Mouse (Mus musculus): ENCODE measurements around the gene Il1r1. TPM values are rescaled to one million over a fixed set of nuclear protein-coding genes. Genes with fewer than 3 reads are reported as not detected.

The Il1r1 gene
- polyA plus RNA-seq (2015; fragmentation: Nextera tagmentation; extraction: Ambion mirVana): 0.77 and 3.4 TPM in 2 replicates

- H3K27ac ChIP-seq (replicated peaks): no peak within 1 kb of the TSS
- peak within 1 kb of the TSS; percentile 31 for H3K4me2 ChIP-seq
- 0 out of 2 replicates have a peak, but pooled peaks have one; percentile 14 for ATAC-seq (ENCODE audit: low FRiP score)
- H3K9me3 ChIP-seq (replicated peaks): no peaks in the 10 kb centered on the region
- no peak within 1 kb of the TSS for H3K4me3 ChIP-seq (replicated peaks)
- no peak within 1 kb of the TSS for H3K9ac ChIP-seq (replicated peaks)
- no peaks in the 10 kb centered on the region for H3K36me3 ChIP-seq
- 53% methylated on average over 12 of the region's 12 CpGs for WGBS
- no peaks in the 10 kb centered on the region for H3K27me3 ChIP-seq (replicated peaks)
- peaks cover 7% of the 10 kb centered on the region; the same call in 1 of the 2 replicates for H3K4me1 ChIP-seq
Measured at GRCm38 (mm10) chr1:40224539-40225284, at the start of gene Il1r1. TSS of gene Il1r1 (plus strand) at chr1:40225080.

- Histone ChIP-seq H3K9ac (replicated peaks) (no peak overlapping the region), H3K27ac (replicated peaks) (no peak overlapping the region), H3K36me3 (no peaks in the 10 kb centered on the region), H3K4me3 (replicated peaks) (no peak overlapping the region), H3K4me2 (no peak overlapping the region), H3K9me3 (replicated peaks) (no peaks in the 10 kb centered on the region; the same call in 1 of the 2 replicates), H3K27me3 (replicated peaks) (no peaks in the 10 kb centered on the region), H3K4me1 (no peaks in the 10 kb centered on the region)
- 84% methylated on average over 5 of the region's 5 CpGs for WGBS
- ATAC-seq (ENCODE audit: low FRiP score): no peak
Measured at GRCm38 (mm10) chr1:40175123-40175522, 49.8 kb upstream of the Il1r1 start.

- WGBS: 93% methylated on average over 1 of the region's 1 CpGs
- Histone ChIP-seq H3K4me1 (no peaks in the 10 kb centered on the region), H3K9me3 (replicated peaks) (no peaks in the 10 kb centered on the region; the same call in 1 of the 2 replicates), H3K36me3 (no peaks in the 10 kb centered on the region), H3K27me3 (replicated peaks) (no peaks in the 10 kb centered on the region), H3K9ac (replicated peaks) (no peak overlapping the region), H3K4me2 (no peak overlapping the region), H3K27ac (replicated peaks) (no peak overlapping the region), H3K4me3 (replicated peaks) (no peak overlapping the region)
- ATAC-seq (ENCODE audit: low FRiP score): no peak
Measured at GRCm38 (mm10) chr1:40175797-40176196, 49.1 kb upstream of the Il1r1 start.

- Histone ChIP-seq H3K4me2 (no peak overlapping the region), H3K27me3 (replicated peaks) (no peaks in the 10 kb centered on the region), H3K4me1 (no peaks in the 10 kb centered on the region), H3K27ac (replicated peaks) (no peak overlapping the region), H3K36me3 (no peaks in the 10 kb centered on the region), H3K9ac (replicated peaks) (no peak overlapping the region), H3K9me3 (replicated peaks) (no peaks in the 10 kb centered on the region; the same call in 1 of the 2 replicates), H3K4me3 (replicated peaks) (no peak overlapping the region)
- no peak for ATAC-seq (ENCODE audit: low FRiP score)
- WGBS: 81% methylated on average over 4 of the region's 4 CpGs
Measured at GRCm38 (mm10) chr1:40179031-40179430, 45.8 kb upstream of the Il1r1 start.

- H3K27me3 ChIP-seq (replicated peaks): no peaks in the 10 kb centered on the region
- no peak for ATAC-seq (ENCODE audit: low FRiP score)
- no peaks in the 10 kb centered on the region for H3K36me3 ChIP-seq
- H3K4me1 ChIP-seq: no peaks in the 10 kb centered on the region
- no peak overlapping the region for H3K9ac ChIP-seq (replicated peaks)
- no peak overlapping the region for H3K4me2 ChIP-seq
- H3K27ac ChIP-seq (replicated peaks): no peak overlapping the region
- H3K4me3 ChIP-seq (replicated peaks): no peak overlapping the region
- 80% methylated on average over 1 of the region's 1 CpGs for WGBS
- no peaks in the 10 kb centered on the region; the same call in 1 of the 2 replicates for H3K9me3 ChIP-seq (replicated peaks)
Measured at GRCm38 (mm10) chr1:40179493-40179892, 45.4 kb upstream of the Il1r1 start.

- no peak overlapping the region for H3K4me3 ChIP-seq (replicated peaks)
- no peaks in the 10 kb centered on the region for H3K4me1 ChIP-seq
- no peak overlapping the region for H3K9ac ChIP-seq (replicated peaks)
- H3K27me3 ChIP-seq (replicated peaks): no peaks in the 10 kb centered on the region
- no peak overlapping the region for H3K4me2 ChIP-seq
- ATAC-seq (ENCODE audit: low FRiP score): no peak
- H3K36me3 ChIP-seq: no peaks in the 10 kb centered on the region
- WGBS: 82% methylated on average over 2 of the region's 2 CpGs
- no peaks in the 10 kb centered on the region; the same call in 1 of the 2 replicates for H3K9me3 ChIP-seq (replicated peaks)
- no peak overlapping the region for H3K27ac ChIP-seq (replicated peaks)
Measured at GRCm38 (mm10) chr1:40180861-40181260, 44.0 kb upstream of the Il1r1 start.

- WGBS: 52% methylated on average over 3 of the region's 3 CpGs
- Histone ChIP-seq H3K9me3 (replicated peaks) (no peaks in the 10 kb centered on the region; the same call in 1 of the 2 replicates), H3K4me2 (no peak overlapping the region), H3K36me3 (no peaks in the 10 kb centered on the region), H3K4me1 (no peaks in the 10 kb centered on the region), H3K9ac (replicated peaks) (no peak overlapping the region), H3K4me3 (replicated peaks) (no peak overlapping the region), H3K27me3 (replicated peaks) (no peaks in the 10 kb centered on the region), H3K27ac (replicated peaks) (no peak overlapping the region)
- ATAC-seq (ENCODE audit: low FRiP score): no peak
Measured at GRCm38 (mm10) chr1:40181716-40182115, 43.2 kb upstream of the Il1r1 start.

- Histone ChIP-seq H3K9me3 (replicated peaks) (no peaks in the 10 kb centered on the region), H3K27me3 (replicated peaks) (no peaks in the 10 kb centered on the region)
- ATAC-seq (ENCODE audit: low FRiP score): no peak
Measured at GRCm38 (mm10) chr1:40183410-40183809, 41.5 kb upstream of the Il1r1 start.

GRCm38 (mm10) chr1:40187961-40188360 lies 36.9 kb upstream of the Il1r1 start:
- Histone ChIP-seq H3K27ac (replicated peaks) (no peak overlapping the region), H3K27me3 (replicated peaks) (no peaks in the 10 kb centered on the region)
- 78% methylated on average over 1 of the region's 1 CpGs for WGBS

More at GRCm38 (mm10) chr1:40183410-40183809, 41.5 kb upstream of the Il1r1 start:
- Histone ChIP-seq H3K4me3 (replicated peaks) (no peak overlapping the region), H3K9ac (replicated peaks) (no peak overlapping the region), H3K36me3 (no peaks in the 10 kb centered on the region), H3K4me2 (no peak overlapping the region), H3K4me1 (no peaks in the 10 kb centered on the region), H3K27ac (replicated peaks) (no peak overlapping the region)

GRCm38 (mm10) chr1:40190025-40190424 lies 34.9 kb upstream of the Il1r1 start:
- Histone ChIP-seq H3K27me3 (replicated peaks) (no peaks in the 10 kb centered on the region), H3K4me3 (replicated peaks) (no peak overlapping the region), H3K4me2 (no peak overlapping the region), H3K27ac (replicated peaks) (no peak overlapping the region), H3K9me3 (replicated peaks) (no peaks in the 10 kb centered on the region), H3K9ac (replicated peaks) (no peak overlapping the region), H3K36me3 (no peaks in the 10 kb centered on the region), H3K4me1 (no peaks in the 10 kb centered on the region)
- no peak for ATAC-seq (ENCODE audit: low FRiP score)
- whole genome bisulfite sequencing: 72% methylated on average over 5 of the region's 5 CpGs

More at GRCm38 (mm10) chr1:40187961-40188360, 36.9 kb upstream of the Il1r1 start:
- no peak overlapping the region for H3K4me3 ChIP-seq (replicated peaks)
- H3K4me2 ChIP-seq: no peak overlapping the region
- H3K9me3 ChIP-seq (replicated peaks): no peaks in the 10 kb centered on the region
- H3K4me1 ChIP-seq: no peaks in the 10 kb centered on the region
- no peak overlapping the region for H3K9ac ChIP-seq (replicated peaks)
- no peaks in the 10 kb centered on the region for H3K36me3 ChIP-seq
- no peak for ATAC-seq (ENCODE audit: low FRiP score)

GRCm38 (mm10) chr1:40190837-40191236 lies 34.0 kb upstream of the Il1r1 start:
- H3K4me3 ChIP-seq (replicated peaks): no peak overlapping the region
- no peaks in the 10 kb centered on the region for H3K9me3 ChIP-seq (replicated peaks)
- H3K36me3 ChIP-seq: no peaks in the 10 kb centered on the region
- WGBS: 90% methylated on average over 5 of the region's 5 CpGs
- H3K27ac ChIP-seq (replicated peaks): no peak overlapping the region
- ATAC-seq (ENCODE audit: low FRiP score): no peak
- no peak overlapping the region for H3K9ac ChIP-seq (replicated peaks)
- H3K4me1 ChIP-seq: no peaks in the 10 kb centered on the region
- H3K27me3 ChIP-seq (replicated peaks): no peaks in the 10 kb centered on the region
- H3K4me2 ChIP-seq: no peak overlapping the region

GRCm38 (mm10) chr1:40194279-40194678 lies 30.6 kb upstream of the Il1r1 start:
- no peak overlapping the region for H3K4me2 ChIP-seq
- H3K9me3 ChIP-seq (replicated peaks): no peaks in the 10 kb centered on the region
- H3K4me1 ChIP-seq: no peaks in the 10 kb centered on the region
- no peaks in the 10 kb centered on the region for H3K27me3 ChIP-seq (replicated peaks)
- no peak overlapping the region for H3K9ac ChIP-seq (replicated peaks)
- ATAC-seq (ENCODE audit: low FRiP score): no peak
- WGBS: 86% methylated on average over 2 of the region's 2 CpGs
- H3K27ac ChIP-seq (replicated peaks): no peak overlapping the region
- no peak overlapping the region for H3K4me3 ChIP-seq (replicated peaks)
- no peaks in the 10 kb centered on the region for H3K36me3 ChIP-seq
